Mouse (Mus musculus): Measurements from ENCODE around the gene Kif21b. TPM values are rescaled to one million over a fixed set of nuclear protein-coding genes. Genes with fewer than 3 reads are reported as not detected.

Gene Kif21b
- polyA plus RNA-seq, 1 experiment from 2014 or later = 49.4 TPM

- Histone ChIP-seq H3K27ac (no peak overlapping the region), H3K36me3 (replicated peaks; ENCODE audit: control insufficient read depth, insufficient read depth) (no peaks in the 10 kb centered on the region), H3K9ac (0 out of 2 replicates have a peak overlapping the region, but pooled peaks have one; percentile 6), H3K4me1 (replicated peaks; ENCODE audit: control insufficient read depth, insufficient read depth, low read length) (peaks cover 5% of the 10 kb centered on the region), H3K27me3 (ENCODE audit: control insufficient read depth, insufficient read depth, low read length) (no peaks in the 10 kb centered on the region), H3K4me2 (replicated peaks) (no peak overlapping the region), H3K4me3 (replicated peaks; ENCODE audit: low read length) (no peak overlapping the region), H3K9me3 (ENCODE audit: control insufficient read depth, low read length) (no peaks in the 10 kb centered on the region)
- DNase-seq (ENCODE audit: low spot score) (peak; percentile 37), ATAC-seq (ENCODE audit: low FRiP score) (no peak)
- WGBS = 40% methylated on average over 4 of the region's 4 CpGs
Measured at GRCm38 (mm10) chr1:136104741-136105140, 26.4 kb upstream of the Kif21b start.

DNA sequence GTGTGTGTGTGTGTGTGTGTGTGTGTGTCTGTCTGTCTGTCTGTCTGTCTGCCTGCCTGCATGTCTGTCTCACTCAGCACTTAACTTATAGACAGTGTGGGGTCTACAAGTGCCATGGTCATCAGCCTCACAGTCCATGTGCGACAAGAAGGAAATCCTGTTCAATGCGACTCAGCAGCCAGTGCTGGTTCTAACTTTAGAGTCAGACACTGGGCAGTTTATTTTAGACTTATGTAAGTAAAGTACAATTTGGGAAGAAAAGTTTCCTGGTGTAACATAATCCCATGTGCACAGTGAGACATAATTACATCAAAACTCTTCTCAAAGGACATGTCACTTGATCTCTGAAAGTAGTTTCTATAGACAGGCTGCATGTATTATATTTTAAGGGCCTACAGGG lies 21.7 kb upstream of the Kif21b start:
- Histone ChIP-seq H3K27me3 (ENCODE audit: control insufficient read depth, insufficient read depth, low read length) (no peaks in the 10 kb centered on the region), H3K36me3 (replicated peaks; ENCODE audit: control insufficient read depth, insufficient read depth) (no peaks in the 10 kb centered on the region), H3K4me3 (replicated peaks; ENCODE audit: low read length) (no peak overlapping the region), H3K9me3 (ENCODE audit: control insufficient read depth, low read length) (no peaks in the 10 kb centered on the region), H3K9ac (no peak overlapping the region), H3K27ac (no peak overlapping the region), H3K4me1 (replicated peaks; ENCODE audit: control insufficient read depth, insufficient read depth, low read length) (peaks cover 4% of the 10 kb centered on the region; the same call in 1 of the 2 replicates), H3K4me2 (replicated peaks) (no peak overlapping the region)
- DNase-seq (ENCODE audit: low spot score) (no peak), ATAC-seq (ENCODE audit: low FRiP score) (no peak)
- 87% methylated on average over 2 of the region's 2 CpGs for WGBS

GRCm38 (mm10) chr1:136116183-136116582 lies 15.0 kb upstream of the Kif21b start:
- 32% methylated on average over 3 of the region's 3 CpGs for WGBS
- H3K27ac ChIP-seq = no peak overlapping the region

DNA sequence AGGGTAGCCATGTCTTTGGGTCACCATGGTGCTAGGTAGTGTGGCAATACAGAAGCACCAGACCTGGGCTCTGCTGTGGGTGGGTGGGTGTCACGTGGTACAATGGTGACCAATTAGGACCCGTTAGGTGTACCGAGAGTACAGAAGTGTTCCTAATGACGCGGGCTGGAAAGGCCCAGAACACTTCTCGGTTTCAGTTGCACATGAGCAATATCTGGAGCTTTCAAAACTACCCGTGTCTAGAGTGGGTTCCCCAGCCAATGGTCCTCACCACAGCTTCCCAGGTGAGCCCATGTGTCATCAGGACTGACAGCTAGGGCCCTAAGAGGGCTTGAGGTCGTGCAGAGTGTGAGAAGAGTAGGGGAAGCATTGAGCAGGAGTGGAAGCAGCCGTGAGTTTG lies 14.1 kb upstream of the Kif21b start:
- H3K36me3 ChIP-seq (replicated peaks; ENCODE audit: control insufficient read depth, insufficient read depth) = no peaks in the 10 kb centered on the region
- DNase-seq (ENCODE audit: low spot score) = no peak
- no peak overlapping the region for H3K4me2 ChIP-seq (replicated peaks)
- peaks cover 7% of the 10 kb centered on the region for H3K4me1 ChIP-seq (replicated peaks; ENCODE audit: control insufficient read depth, insufficient read depth, low read length)
- no peak for ATAC-seq (ENCODE audit: low FRiP score)
- WGBS = 88% methylated on average over 9 of the region's 9 CpGs
- no peak overlapping the region for H3K9ac ChIP-seq
- no peaks in the 10 kb centered on the region for H3K9me3 ChIP-seq (ENCODE audit: control insufficient read depth, low read length)
- H3K27ac ChIP-seq = no peak overlapping the region
- H3K27me3 ChIP-seq (ENCODE audit: control insufficient read depth, insufficient read depth, low read length) = no peaks in the 10 kb centered on the region
- no peak overlapping the region for H3K4me3 ChIP-seq (replicated peaks; ENCODE audit: low read length)

More at GRCm38 (mm10) chr1:136116183-136116582, 15.0 kb upstream of the Kif21b start:
- ATAC-seq (ENCODE audit: low FRiP score) (no peak), DNase-seq (ENCODE audit: low spot score) (no peak)
- Histone ChIP-seq H3K4me1 (replicated peaks; ENCODE audit: control insufficient read depth, insufficient read depth, low read length) (peaks cover 7% of the 10 kb centered on the region), H3K4me2 (replicated peaks) (no peak overlapping the region), H3K9ac (no peak overlapping the region), H3K9me3 (ENCODE audit: control insufficient read depth, low read length) (no peaks in the 10 kb centered on the region), H3K4me3 (replicated peaks; ENCODE audit: low read length) (no peak overlapping the region), H3K27me3 (ENCODE audit: control insufficient read depth, insufficient read depth, low read length) (no peaks in the 10 kb centered on the region), H3K36me3 (replicated peaks; ENCODE audit: control insufficient read depth, insufficient read depth) (no peaks in the 10 kb centered on the region)

DNA sequence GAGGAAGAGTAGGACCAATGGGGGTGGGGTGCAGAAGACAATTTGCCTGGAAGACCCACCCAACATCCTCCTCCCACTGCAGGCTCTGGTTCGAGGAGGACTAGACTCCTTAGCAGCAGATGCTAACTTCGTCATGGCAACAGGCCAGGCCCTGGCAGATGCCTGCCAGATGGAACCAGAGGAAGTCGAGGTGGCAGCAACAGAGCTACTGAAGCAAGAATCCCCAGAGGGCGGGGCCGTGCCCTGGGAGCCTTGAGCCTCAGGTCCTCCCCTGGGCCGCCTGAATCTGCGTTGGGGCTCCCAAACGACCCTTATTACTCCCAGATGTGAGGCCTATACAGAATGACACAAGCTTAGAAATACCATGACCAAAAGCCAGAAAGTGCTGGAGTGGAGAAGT lies 12.3 kb upstream of the Kif21b start:
- no peak overlapping the region for H3K27ac ChIP-seq
- H3K9ac ChIP-seq = no peak overlapping the region
- H3K4me1 ChIP-seq (replicated peaks; ENCODE audit: control insufficient read depth, insufficient read depth, low read length) = peaks cover 7% of the 10 kb centered on the region
- no peak overlapping the region for H3K4me3 ChIP-seq (replicated peaks; ENCODE audit: low read length)
- no peaks in the 10 kb centered on the region for H3K27me3 ChIP-seq (ENCODE audit: control insufficient read depth, insufficient read depth, low read length)
- no peak overlapping the region for H3K4me2 ChIP-seq (replicated peaks)
- H3K36me3 ChIP-seq (replicated peaks; ENCODE audit: control insufficient read depth, insufficient read depth) = no peaks in the 10 kb centered on the region
- ATAC-seq (ENCODE audit: low FRiP score) (no peak), DNase-seq (ENCODE audit: low spot score) (no peak)
- 32% methylated on average over 8 of the region's 8 CpGs for WGBS
- no peaks in the 10 kb centered on the region for H3K9me3 ChIP-seq (ENCODE audit: control insufficient read depth, low read length)

DNA sequence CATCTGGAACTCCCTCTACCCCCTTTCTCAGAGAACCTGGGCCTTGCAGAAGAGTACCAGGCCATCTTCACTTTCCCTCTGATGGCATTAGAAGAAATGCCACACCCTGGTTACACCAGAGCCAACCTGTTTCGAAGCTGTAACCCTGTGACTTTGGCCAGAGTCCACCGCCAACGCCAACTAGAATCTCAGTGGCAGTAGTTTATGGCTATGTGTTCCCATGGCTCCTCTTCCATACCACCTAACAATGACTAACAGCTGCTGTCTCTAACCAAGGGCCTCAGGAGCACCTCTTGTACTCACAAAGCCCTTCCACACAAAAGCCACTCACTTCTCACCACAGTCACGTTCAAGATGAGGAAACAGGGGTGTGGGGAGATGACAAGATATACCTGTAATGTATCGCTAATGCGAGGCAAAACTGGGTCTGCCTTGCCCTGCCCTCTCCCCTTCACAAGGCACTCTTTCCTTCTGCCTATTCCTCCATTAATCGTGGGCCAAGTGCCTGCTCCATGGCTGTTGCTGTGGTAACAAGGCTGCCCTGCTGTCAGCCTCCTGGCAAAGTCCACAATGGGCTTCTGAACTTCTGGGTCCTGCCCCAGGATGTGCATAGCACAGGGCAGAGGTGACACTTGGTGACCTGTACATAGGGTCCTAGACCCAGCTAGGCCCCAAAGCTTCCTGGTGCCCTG lies 11.5 kb upstream of the Kif21b start:
- Histone ChIP-seq H3K9me3 (ENCODE audit: control insufficient read depth, low read length) (no peaks in the 10 kb centered on the region), H3K27me3 (ENCODE audit: control insufficient read depth, insufficient read depth, low read length) (no peaks in the 10 kb centered on the region), H3K27ac (no peak overlapping the region), H3K9ac (no peak overlapping the region), H3K4me1 (replicated peaks; ENCODE audit: control insufficient read depth, insufficient read depth, low read length) (peaks cover 7% of the 10 kb centered on the region), H3K4me3 (replicated peaks; ENCODE audit: low read length) (no peak overlapping the region), H3K36me3 (replicated peaks; ENCODE audit: control insufficient read depth, insufficient read depth) (no peaks in the 10 kb centered on the region), H3K4me2 (replicated peaks) (no peak overlapping the region)
- WGBS = 62% methylated on average over 7 of the region's 7 CpGs
- DNase-seq (ENCODE audit: low spot score) (no peak), ATAC-seq (ENCODE audit: low FRiP score) (no peak)

DNA sequence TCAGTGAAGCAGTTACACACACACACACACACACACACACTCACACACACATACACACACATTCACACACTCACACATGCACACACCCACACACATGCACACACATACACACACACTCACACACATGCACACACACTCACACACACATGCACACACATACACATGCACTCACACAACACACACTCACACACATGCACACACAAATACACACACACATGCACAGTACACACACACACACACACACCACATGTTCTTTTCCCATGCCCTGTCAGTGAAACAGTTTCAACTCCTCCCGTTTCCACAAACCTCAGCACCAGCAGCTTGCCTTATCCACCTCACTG lies 11.0 kb upstream of the Kif21b start:
- ATAC-seq (ENCODE audit: low FRiP score) (no peak), DNase-seq (ENCODE audit: low spot score) (no peak)
- H3K36me3 ChIP-seq (replicated peaks; ENCODE audit: control insufficient read depth, insufficient read depth) = no peaks in the 10 kb centered on the region
- H3K4me2 ChIP-seq (replicated peaks) = no peak overlapping the region
- H3K27ac ChIP-seq = no peak overlapping the region
- no peaks in the 10 kb centered on the region for H3K27me3 ChIP-seq (ENCODE audit: control insufficient read depth, insufficient read depth, low read length)
- H3K4me1 ChIP-seq (replicated peaks; ENCODE audit: control insufficient read depth, insufficient read depth, low read length) = peaks cover 7% of the 10 kb centered on the region
- no peak overlapping the region for H3K4me3 ChIP-seq (replicated peaks; ENCODE audit: low read length)
- H3K9me3 ChIP-seq (ENCODE audit: control insufficient read depth, low read length) = no peaks in the 10 kb centered on the region
- H3K9ac ChIP-seq = no peak overlapping the region
- WGBS = 61% methylated on average over 1 of the region's 1 CpGs

DNA sequence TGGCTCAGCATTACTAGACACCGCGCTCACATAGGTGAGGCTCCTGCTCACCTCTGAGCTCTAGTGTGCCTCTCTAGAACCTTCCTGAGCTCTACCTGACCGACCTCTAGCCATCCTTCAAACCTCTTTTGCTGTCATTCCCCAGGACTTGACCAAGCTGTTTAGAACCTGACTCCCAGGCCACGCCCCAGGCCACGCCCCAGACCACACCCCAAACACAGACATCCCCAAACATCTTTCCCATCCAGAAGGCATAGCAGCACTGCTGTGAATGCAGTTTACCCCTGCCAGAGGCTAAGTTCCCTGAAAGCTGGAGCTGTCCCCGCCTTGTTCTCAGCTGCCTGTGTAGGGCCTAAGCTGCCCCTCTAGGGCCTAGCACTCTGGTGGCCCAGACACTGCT lies 10.4 kb upstream of the Kif21b start:
- Histone ChIP-seq H3K4me3 (replicated peaks; ENCODE audit: low read length) (no peak overlapping the region), H3K9ac (no peak overlapping the region), H3K4me1 (replicated peaks; ENCODE audit: control insufficient read depth, insufficient read depth, low read length) (peaks cover 7% of the 10 kb centered on the region), H3K9me3 (ENCODE audit: control insufficient read depth, low read length) (no peaks in the 10 kb centered on the region), H3K4me2 (replicated peaks) (no peak overlapping the region), H3K27me3 (ENCODE audit: control insufficient read depth, insufficient read depth, low read length) (no peaks in the 10 kb centered on the region), H3K27ac (no peak overlapping the region), H3K36me3 (replicated peaks; ENCODE audit: control insufficient read depth, insufficient read depth) (no peaks in the 10 kb centered on the region)
- ATAC-seq (ENCODE audit: low FRiP score) (no peak), DNase-seq (ENCODE audit: low spot score) (no peak)
- 52% methylated on average over 6 of the region's 6 CpGs for WGBS

DNA sequence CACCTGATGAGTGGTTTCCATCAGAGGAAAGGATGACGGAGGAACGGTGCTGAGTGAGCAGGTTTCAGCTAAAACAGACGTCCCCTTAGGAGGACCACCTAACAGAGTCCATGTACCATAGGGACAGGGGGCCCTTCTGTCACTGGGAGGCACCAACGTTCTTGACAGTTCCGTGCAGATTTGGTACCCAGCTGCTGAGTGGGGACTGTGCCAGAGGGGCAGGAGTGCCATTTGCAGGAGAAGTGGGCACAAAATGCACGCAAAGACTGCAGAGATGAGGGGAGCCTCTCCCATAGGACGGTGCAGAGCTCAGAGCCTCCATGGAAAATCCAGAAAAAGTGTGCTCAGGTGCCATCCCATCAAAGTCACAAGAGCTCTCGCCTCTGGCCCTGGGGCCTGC lies 9.2 kb upstream of the Kif21b start:
- Histone ChIP-seq H3K4me1 (replicated peaks; ENCODE audit: control insufficient read depth, insufficient read depth, low read length) (peaks cover 7% of the 10 kb centered on the region), H3K9ac (no peak overlapping the region), H3K4me3 (replicated peaks; ENCODE audit: low read length) (no peak overlapping the region), H3K36me3 (replicated peaks; ENCODE audit: control insufficient read depth, insufficient read depth) (no peaks in the 10 kb centered on the region), H3K9me3 (ENCODE audit: control insufficient read depth, low read length) (no peaks in the 10 kb centered on the region), H3K27me3 (ENCODE audit: control insufficient read depth, insufficient read depth, low read length) (no peaks in the 10 kb centered on the region), H3K4me2 (replicated peaks) (no peak overlapping the region), H3K27ac (no peak overlapping the region)
- 74% methylated on average over 8 of the region's 8 CpGs for WGBS
- DNase-seq (ENCODE audit: low spot score) (no peak), ATAC-seq (ENCODE audit: low FRiP score) (no peak)
